Mouse (Mus musculus): Measurements from ENCODE around the gene Rab11fip3.
"Not testable (repeated sequence)": the region's sequence is repeated elsewhere in the genome, so short reads cannot be mapped to it uniquely, and the experiment has no call there.

Rab11fip3 gene

DNA sequence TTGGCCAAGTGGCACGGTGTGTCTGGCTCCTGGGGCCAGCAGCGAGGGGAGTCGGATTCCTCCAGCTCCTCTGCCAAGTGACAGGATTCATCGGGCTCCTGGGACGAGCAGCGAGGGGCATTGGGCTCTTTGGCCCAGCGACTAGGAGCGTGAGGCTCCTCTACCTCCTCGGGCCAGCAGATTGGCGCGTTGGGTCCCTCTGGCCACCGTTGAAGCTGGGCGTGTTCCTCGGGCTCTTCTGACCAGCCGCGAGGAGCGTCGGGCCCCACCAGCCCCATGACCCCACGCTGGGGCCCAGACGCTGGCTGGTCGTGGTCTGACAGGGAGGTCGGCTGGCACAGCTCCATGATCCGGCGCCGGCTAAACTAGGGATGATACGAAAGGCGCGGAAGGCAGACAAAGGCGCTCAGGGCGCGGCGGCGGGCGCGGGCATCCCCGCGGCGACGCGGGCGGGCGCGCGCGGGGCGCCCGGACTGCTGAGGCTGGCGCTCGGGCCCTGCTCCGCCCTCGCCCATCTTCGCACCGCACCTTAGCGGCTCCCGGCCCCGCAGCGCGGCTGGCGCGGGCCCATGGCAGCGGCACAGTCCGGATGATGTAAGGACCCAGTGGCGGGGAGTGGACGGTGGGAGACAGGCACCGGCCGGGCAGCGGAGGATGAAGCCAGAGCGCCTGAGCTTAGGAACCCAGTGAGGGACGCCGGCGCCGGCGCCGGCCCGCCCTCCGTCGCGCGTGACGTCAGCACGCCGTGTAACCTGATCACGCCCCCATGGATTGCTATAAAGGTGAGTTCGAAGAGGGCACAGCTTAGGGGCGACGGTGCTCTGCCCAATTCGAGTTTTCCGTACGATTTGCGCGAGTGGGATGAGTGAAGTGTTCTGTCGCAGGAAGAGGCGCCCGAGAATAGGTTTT lies at the start of gene Rab11fip3:
Rab11fip3 (minus strand) TSS at position 725 of the 909 bp plus-strand sequence.
- DNase-seq, result peak; percentile 81

DNA sequence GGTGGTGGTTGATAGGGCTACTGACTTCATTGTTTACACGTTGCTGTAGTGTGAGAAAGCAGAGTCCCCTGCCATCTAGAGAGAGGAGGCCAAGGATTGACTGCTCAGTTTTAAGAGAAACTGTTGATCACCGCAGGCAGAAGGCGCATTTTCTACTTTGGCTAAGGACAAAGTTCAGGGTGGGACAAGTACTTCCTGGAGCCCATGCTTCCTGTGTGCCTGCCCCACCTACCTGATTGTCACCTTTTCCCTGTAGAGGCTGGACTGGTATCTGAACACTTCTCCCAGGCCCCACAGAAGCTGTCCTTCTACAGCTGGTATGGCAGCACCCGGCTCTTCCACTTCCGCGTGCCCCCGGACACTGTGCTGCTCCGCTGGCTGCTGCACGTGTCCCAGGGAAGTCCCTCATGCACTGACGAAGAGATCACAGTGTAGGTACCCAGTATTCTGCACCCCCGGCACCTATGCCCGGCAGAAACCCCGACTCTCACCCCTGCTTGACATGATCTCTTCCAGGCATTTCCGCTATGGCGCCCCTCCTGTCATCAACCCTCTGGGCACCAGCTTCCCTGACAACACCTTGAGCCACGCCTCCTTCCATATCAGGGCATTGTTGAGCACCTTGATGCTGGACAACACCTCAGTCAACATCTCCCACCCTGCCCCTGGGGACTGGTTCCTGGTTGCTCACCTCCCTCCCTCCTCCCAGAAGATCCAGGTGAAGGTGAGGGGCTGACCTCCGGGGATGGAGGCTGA lies 47.3 kb upstream of the Rab11fip3 start:
- peak in 1 of 2 experiments; percentile 5 for DNase-seq

DNA sequence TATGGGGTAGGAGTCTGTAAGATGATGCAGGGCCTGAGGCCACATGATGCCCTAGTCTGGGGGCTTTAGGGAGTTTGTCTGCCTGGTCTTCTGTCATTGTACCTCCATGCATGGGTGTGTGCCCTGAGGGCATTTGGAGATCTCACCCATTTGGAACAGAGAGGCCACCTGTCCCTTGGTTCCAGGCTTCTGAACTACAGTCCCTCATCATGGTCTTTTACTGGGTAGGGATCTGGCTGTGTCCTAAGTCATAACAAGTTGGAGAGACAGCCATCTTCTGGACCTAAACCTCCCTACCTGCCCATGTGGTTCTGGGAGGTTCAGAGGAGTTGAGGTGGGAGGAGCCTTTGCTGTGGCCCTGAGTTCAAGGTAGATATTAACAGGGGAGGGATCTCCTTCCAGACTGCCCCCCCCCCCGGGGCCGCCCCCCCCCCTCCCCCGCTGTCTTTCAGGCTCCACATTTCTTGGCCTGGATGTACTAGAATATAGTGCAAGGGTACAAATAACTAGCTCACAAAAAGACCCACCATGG lies 46.7 kb upstream of the Rab11fip3 start:
- no peak for DNase-seq

DNA sequence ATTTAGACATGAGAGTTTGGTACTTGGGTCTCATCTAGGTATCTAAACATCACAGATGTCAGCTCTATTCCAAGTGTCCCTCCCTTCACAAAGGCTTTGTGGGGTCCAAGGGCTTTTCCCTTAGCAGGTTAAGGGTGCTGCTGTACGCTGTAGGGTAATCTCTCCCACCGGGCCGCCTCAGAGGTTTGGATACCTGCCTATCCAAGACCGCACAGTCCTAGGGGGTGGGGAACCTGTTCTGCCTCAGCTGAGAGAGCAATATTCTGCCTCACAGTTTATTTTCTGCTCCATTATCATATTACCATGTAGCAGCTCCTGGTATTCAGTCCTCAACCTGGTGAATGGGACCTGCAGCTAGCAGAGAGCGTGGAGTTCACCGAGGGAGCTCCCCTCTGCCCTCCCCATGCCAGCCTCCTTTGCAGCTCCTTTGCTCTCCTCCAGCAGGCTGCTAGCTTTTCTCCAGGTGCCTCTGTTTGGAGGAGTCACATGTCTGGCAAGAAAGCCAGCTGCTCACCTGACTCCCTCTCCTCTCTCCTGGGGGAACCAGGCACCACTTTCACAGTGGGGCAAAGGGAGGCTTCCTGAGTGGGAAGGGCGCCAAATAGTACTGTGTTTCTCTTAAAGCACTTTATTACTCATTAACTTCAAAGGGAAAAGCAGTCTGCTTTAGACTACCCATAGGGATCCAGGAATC lies 46.0 kb upstream of the Rab11fip3 start:
- no peak for DNase-seq

DNA sequence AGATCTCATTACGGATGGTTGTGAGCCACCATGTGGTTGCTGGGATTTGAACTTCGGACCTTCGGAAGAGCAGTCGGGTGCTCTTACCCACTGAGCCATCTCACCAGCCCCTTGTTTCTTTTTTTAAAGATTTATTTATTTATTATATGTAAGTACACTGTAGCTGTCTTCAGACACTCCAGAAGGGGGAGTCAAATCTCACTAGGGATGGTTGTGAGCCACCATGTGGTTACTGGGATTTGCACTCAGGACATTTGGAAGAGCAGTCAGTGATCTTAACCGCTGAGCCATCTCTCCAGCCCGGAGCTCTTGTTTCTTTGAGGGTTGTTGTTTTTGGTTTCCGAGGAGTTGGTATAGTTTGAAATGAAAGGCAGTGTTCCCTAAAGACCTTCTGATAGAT lies 45.1 kb upstream of the Rab11fip3 start:
- not testable (repeated sequence) for DNase-seq

DNA sequence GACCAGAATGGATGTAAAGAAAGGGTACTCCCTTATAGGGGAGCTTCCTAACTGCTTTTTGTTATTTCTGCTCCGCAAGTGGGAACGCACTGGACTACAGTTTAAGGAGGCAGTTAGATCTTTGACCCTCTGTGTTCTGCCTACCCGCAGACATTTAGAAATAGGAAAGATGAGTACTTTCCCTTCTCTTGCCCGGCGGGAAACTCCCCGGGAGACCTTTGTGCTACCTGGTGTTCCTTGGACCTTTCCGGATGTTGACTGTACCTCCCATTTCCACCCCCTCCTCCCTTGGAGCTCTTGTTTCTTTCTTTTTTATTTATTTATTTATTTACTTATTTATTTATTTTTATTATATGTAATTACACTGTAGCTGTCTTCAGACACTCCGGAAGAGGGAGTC lies 44.7 kb upstream of the Rab11fip3 start:
- DNase-seq, result no peak

DNA sequence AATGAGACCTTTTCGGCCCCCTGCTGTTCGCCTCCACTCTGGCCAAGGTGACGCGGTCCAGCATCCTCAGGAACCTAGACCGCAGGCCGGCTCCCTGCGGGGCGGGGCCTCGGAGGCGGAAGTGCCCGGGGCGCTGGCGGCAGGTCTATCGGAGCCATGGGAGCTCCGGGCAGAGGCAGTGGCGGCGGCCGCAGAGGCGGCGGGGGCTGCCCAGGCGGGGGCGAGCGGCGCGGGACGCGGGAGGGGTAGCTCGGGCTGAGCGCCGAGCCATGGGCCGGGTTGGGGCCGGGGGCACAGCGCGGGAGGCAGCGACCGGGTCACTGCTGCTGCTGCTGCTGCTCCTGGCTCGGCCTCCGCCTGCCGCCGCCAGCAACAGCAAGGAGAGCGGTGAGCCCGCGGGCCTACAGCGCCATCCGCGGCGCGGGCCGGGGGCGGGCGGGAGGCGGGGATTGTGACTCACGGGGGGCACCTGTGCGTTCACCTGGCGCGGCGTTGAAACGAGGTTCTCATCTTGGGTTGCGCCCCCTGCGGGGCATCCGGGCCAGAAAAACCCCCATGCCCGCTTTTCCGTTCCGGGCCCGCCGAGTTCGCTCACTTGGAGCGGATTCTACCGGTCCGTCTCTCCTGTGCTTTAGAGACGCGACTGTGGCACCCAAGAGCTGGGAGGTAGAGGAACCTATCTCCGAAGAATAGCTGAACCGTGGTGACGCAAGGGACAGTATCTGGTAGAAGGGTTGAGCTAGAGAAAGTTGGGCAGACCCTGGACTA lies 44.0 kb upstream of the Rab11fip3 start, which contains the start of gene Tmem8:
Tmem8 (plus strand) TSS at position 119 of the 768 bp plus-strand sequence.
- peak; percentile 79 for DNase-seq

DNA sequence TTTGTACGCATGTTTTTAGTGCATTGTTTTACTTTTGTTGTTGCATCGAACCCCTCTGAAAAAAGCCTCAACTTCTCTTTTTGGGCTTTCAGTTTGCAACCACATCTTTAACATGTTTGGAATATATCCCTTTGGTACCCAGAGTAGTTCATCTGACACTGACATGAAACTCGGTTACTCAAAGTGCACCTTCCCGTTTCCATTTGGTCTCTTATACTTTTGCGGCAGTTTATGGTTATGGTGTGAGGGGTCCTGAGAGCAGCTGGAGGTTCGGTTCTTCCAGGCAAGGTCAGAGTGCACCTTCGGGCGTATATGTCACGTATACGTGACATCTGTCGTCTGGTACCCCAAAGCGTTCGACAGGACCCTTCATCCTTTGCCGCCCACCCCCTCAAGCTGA lies 43.4 kb upstream of the Rab11fip3 start:
- DNase-seq, result no peak

DNA sequence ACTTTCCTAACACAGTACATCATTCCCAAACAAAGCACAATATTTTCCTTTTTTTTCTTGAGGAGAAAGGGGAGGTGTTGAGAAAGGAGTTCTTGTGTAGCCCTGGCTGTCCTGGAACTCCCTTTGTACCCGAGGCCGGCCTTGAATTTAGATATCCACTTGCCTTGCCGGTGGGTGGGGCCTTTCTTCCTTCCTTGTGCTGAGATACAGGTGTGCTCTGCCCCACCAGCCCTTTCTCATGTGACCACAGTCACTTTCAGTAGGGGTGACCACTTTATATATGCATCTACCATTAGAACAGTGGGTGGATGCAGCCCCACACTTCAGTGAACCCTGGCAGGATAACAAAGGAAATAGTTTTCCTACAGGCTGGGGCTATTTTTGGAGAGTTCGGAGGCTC lies 42.4 kb upstream of the Rab11fip3 start:
- DNase-seq, result no peak

DNA sequence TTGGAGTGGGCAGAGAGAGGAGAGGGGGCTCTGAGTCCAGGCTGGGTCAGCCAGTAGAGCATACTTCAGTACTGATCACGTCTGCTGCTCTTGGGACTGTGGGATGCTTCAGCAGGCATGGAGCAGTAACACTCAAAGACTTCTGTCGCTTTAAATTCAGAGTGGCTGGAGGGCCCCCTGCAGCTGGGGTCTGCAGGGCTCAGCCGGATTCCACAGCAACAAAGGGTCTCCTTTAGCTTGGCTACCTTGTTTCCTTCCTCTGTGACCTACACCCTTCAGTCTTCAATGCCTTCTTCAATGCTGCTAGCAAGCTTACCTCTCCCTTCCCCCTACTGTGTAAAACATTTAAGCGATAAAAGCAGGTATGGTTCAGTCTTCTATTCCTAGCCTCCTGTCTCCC lies 41.7 kb upstream of the Rab11fip3 start:
- no peak for DNase-seq

DNA sequence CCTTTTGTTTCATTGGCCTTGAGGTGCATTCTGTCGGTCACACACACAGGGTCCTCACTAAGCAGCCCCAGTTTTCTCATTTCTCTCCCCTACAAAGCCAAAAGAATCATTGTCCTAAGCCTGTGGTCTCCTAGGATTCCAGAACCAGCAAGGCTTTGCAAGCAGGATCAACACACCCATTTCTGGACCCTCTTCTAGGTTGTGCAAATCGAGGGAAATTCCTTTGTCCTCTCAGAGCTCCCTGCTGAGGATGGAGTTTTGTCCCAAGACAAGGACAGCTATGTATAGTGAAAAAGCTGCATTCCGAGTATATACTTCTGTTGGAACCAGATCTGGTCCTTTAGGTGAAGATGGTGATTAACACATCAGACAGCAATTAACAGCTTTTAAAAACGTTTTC lies 40.8 kb upstream of the Rab11fip3 start:
- DNase-seq, result no peak

DNA sequence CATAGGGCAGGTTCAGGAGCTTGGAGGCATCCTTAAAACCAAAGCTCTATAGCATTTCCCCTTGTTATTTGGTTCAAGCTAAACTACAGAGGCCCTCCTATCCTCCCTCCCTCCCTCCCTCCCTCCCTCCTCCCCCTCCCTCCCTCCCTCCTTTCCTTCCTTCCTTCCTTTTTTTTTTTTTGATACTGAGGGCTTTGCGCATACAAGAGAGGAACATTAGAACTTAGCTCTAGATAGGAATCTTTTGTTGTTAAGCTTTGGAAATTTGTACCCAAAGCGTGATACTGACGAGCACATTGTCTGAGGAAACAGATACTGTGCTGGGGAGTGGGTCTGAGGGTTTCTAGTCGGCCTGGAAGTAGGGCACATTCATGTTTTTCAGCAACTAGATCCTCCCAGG lies 36.3 kb upstream of the Rab11fip3 start:
- no peak for DNase-seq

DNA sequence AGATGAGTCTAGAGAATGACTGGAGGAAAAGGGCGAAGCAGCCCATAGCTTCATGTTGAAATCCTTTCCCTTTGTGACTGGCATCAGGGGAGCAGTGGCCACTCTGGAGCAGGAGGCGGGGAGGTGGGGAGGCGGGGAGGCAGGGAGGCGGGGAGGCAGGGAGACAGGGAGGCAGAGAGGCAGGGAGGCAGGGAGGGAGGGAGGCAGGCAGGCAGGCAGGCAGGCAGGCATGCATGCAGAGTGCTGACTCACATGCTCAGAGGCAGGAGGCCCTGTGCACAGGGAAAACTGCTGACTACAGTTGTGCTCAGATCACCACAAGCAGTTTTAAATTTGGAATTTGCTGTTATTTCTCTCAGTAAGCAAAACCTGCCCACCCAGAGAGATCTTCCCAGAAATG lies 32.1 kb upstream of the Rab11fip3 start:
- no peak for DNase-seq

DNA sequence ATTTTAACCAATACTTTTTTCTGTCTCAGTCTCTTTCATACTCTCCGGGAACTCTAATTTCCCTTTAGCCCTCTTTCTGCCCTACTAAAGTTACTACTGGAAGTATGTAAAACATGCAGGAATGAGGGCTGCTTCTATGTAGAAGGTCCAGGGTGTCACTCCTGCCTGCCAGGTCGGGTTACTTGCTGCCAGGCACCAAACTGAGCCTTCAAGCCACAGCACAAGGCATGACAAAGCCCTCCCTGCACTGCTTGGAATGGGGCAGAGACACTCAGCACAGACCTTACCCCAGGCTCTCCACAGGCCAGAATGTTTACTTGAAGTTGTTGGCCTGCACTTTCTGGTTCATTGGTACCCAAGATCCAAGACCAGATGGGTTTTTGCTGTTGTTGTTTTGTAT lies 30.8 kb upstream of the Rab11fip3 start:
- no peak for DNase-seq

DNA sequence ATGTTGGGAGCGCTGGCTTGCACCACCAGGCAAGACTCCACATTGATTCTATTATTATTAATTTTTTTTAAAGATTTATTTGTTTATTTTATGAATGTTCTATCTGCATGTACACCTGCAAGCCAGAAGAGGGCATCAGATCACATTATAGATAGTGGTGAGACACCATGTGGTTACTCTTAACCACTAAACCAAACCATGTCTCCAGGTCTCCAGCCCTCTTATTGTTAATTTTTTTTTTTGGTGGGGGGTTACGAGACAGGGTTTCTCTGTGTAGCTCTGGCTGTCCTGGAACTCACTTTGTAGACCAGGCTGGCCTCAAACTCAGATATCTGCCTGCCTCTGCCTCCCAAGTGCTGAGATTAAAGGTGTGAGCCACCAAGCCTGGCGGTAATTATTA lies 30.0 kb upstream of the Rab11fip3 start:
- not testable (repeated sequence) for DNase-seq

DNA sequence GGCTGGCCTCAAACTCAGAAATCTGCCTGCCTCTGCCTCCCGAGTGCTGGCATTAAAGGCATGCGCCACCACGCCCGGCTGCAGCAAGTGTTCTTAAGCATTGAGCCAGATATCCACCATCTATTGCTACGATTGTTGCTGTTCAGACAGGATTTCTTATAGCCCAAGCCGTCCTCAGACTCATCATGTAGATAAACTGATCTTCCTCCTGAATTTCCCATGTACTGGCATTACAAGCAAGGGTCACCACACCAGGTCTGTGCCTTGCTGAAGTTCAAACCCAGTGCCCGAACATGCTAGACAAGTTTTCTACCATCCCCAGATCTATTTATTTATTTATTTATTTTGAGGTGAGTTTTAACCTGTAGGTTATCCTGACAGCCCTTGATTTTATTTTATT lies 29.1 kb upstream of the Rab11fip3 start:
- DNase-seq, result no peak

DNA sequence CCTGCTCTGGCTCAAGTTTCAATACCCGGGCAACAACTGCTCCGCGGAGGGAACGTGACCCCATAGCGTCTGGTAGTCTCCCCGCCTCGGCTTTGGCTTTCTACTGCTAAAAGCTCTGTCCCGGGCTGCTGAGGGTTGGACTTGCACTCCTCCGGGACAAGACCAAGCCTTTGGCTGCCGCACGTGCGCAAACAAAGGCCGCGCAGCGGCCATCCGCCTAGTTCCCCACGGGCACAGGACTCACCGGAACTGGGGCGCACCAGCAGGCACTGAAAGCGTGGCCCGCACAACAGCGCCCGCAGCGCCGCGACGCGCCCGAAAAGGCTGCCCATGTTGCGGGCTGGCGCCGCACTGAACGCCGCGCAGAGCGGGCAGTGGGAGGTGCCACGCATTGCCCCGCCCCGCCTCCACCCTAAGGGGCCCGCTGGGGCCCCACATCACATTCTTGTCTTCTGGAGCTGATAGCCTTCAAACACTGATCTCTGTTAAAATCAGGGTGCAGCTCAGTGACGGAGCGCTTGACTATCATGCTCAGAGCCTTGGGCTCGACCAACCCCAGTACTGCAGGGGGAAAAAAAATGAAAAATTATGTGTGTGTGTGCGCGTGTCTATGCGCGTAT lies 25.9 kb upstream of the Rab11fip3 start, which contains the start of gene Nme4:
Nme4 (minus strand) TSS at position 482 of the 620 bp plus-strand sequence.
- peak; percentile 58 to 60 for DNase-seq

DNA sequence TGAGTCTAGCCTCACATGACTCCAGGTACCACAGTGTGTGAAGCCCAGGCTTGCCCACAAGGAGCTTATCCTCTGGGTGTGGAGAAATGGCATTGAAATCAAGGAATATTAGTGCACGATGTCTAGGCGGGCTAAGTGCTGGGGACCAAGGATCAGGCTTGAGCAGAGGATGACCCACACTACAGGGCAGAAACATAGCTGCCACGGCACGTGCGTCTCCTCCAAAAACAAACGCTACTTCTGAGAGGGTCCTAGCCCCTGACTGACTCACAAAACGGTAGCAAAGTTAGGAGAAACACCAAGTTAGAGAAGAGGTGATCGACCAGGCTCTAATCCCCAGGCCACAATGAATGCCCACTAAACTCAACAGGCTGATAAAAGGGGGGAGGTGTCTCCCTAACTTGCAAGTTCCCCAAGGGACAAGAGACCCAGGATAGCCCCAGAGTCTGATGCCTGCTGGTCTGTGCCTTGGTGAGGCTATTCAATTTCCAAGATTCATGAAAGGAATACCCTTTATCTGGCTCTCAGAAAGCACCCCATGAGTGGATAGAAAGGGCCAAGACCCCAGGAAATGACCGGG lies 25.3 kb upstream of the Rab11fip3 start:
- no peak for DNase-seq

DNA sequence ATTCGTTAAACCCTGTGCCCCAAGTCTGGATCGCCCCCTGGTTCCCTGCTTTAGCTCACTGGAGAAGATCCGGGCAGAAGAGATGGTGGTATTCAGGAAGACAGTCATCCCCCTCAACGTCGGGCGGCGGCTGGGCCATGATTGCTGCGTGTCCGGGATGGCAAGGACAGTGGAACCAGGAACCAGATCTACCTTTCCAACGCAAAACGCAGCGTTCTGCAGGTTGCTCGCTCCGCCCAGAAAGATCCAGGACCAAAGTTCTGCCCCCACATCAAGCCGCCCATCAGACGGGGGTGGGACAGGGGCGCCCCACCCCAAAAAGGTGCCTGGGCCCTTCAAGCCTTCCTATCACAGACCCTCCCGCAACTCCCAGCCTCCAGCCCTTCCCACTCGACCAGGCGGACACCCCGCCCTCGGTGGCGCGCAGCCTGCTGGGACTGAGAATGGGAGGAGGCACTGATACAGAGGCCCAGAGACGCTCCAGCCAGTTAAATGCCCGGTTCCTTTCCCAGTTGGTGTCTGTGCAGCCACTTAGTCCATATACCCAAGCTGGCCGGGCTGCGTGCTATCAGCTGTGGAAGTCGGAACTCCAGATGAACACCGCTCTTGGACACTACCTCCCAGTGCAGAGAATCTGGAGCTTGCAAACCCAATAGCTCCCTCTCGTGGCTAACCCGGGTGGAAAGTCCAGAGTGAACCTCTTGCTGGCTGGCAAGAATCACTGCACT lies 20.7 kb upstream of the Rab11fip3 start, which contains the start of gene Decr2:
Decr2 (minus strand) TSS at position 433 of the 728 bp plus-strand sequence.
- DNase-seq, result peak; percentile 78 to 81

DNA sequence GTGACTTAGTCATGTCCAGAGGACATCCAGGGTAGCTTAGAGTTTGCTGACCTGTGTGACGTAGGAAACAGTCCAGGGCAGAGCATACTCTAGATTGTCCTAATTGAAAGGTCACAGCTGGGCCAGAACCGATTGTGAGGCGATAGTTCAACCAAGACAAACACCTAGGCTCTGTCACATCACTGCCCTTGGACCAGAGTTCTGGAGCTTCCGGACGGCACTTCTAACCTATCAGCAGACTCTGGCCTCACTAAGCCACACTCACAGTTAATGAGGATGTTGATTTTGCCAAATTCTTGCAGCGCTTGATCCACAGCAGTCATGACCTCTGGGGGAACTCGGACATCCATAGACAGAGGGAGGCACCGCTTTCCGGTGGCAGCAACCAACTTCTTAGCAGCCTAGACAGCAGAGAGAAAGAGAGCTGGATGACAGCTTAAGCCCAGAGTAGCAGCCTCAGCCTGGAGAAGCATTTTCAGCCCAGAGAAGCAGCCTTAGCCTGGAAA lies 17.8 kb upstream of the Rab11fip3 start:
- DNase-seq, result no peak
